Mouse (Mus musculus) erythroid progenitor cell, adult 5-6 weeks (primary cell): Measurements from ENCODE around the gene Fcgrt. TPM values are rescaled to one million over a fixed set of nuclear protein-coding genes. Genes with fewer than 3 reads are reported as not detected.

Experiments used
- ATAC-seq: replicated peaks from 2 replicates; pipeline ENCODE4 v1.8.0; 2016; ENCODE audit warnings: moderate number of reproducible peaks, mild to moderate bottlenecking, moderate TSS enrichment, inconsistent platforms; ENCODE audit not compliant: poor library complexity, low FRiP score, severe bottlenecking
- total RNA-seq, 2 experiments: library from RNA; stranded (forward) in 1 of 2; stranded (reverse) in 1 of 2; fragments of 150-400 nt in 1 of 2; fragments of 186-747, 209-891 nt in 1 of 2; gene quantifications; 2 replicates each; pipeline versions ENCODE4 v1.2.3 to v1.2.4; 2015 to 2017; ENCODE audit warnings: low replicate concordance in 2 of 2

Gene Fcgrt
- total RNA-seq, 2 experiments from 2014 or later: 9.7 to 10.5 TPM

- no peak for ATAC-seq
Observed at GRCm38 (mm10) chr7:45091001-45091990, 12.4 kb downstream of the Fcgrt start.

- no peak for ATAC-seq
Observed at GRCm38 (mm10) chr7:45090251-45090977, 13.2 kb downstream of the Fcgrt start.

- ATAC-seq: no peak
Observed at GRCm38 (mm10) chr7:45088597-45088996, 15.1 kb downstream of the Fcgrt start.

GRCm38 (mm10) chr7:45086084-45086483 is 17.6 kb downstream of the Fcgrt start:
- ATAC-seq: no peak

- ATAC-seq: no peak
Observed at GRCm38 (mm10) chr7:45083300-45083890, 20.3 kb downstream of the Fcgrt start.

GRCm38 (mm10) chr7:45082401-45083299 is 21.0 kb downstream of the Fcgrt start:
- no peak for ATAC-seq

- ATAC-seq: no peak
Observed at GRCm38 (mm10) chr7:45081016-45081415, 22.6 kb downstream of the Fcgrt start.

- peak; percentile 79 for ATAC-seq
Observed at GRCm38 (mm10) chr7:45079856-45080255, 23.8 kb downstream of the Fcgrt start.

GRCm38 (mm10) chr7:45078513-45078912 is 25.1 kb downstream of the Fcgrt start:
- ATAC-seq: peak; percentile 51; the same call in 1 of the 2 replicates

GRCm38 (mm10) chr7:45077829-45078228 is 25.8 kb downstream of the Fcgrt start:
- ATAC-seq: no peak

- ATAC-seq: no peak
Observed at GRCm38 (mm10) chr7:45077322-45077721, 26.3 kb downstream of the Fcgrt start.

GRCm38 (mm10) chr7:45076501-45076900 is 27.1 kb downstream of the Fcgrt start:
- no peak for ATAC-seq

- no peak for ATAC-seq
Observed at GRCm38 (mm10) chr7:45075405-45075804, 28.2 kb downstream of the Fcgrt start.

- ATAC-seq: no peak
Observed at GRCm38 (mm10) chr7:45073949-45074348, 29.7 kb downstream of the Fcgrt start.

GRCm38 (mm10) chr7:45073171-45073707 is 30.4 kb downstream of the Fcgrt start:
- ATAC-seq: no peak

GRCm38 (mm10) chr7:45072230-45072629 is 31.4 kb downstream of the Fcgrt start:
- ATAC-seq: no peak

GRCm38 (mm10) chr7:45069671-45070070 is 34.0 kb downstream of the Fcgrt start:
- no peak for ATAC-seq

- 0 out of 2 replicates have a peak, but pooled peaks have one; percentile 48 for ATAC-seq
Observed at GRCm38 (mm10) chr7:45068000-45068318, 35.7 kb downstream of the Fcgrt start.
